Mouse (Mus musculus) ES-Bruce4 (cell line): ENCODE data around the gene Dnajb14. TPM values are rescaled to one million over a fixed set of nuclear protein-coding genes. Genes with fewer than 3 reads are reported as not detected.

Experiments
- H3K27ac ChIP-seq: 2 replicates; pipeline ENCODE4 v1.5.1; 2012; ENCODE audit warnings: low read length, inconsistent platforms; ENCODE audit not compliant: insufficient read depth
- H3K27me3 ChIP-seq: 2 replicates; pipeline ENCODE4 v1.6.1; 2012; ENCODE audit warnings: mild to moderate bottlenecking, low read length, inconsistent platforms; ENCODE audit not compliant: control insufficient read depth, poor library complexity, insufficient read depth, severe bottlenecking
- H3K36me3 ChIP-seq: 2 replicates; pipeline ENCODE4 v1.6.1; 2012; ENCODE audit warnings: inconsistent platforms, mild to moderate bottlenecking, low read length, moderate library complexity; ENCODE audit not compliant: control insufficient read depth, poor library complexity, insufficient read depth, severe bottlenecking
- H3K4me1 ChIP-seq: one replicate; pipeline ENCODE4 v1.8.1; 2011; ENCODE audit warnings: low read length; ENCODE audit not compliant: control insufficient read depth, insufficient read depth
- H3K4me3 ChIP-seq: 2 replicates; pipeline ENCODE4 v1.5.1; 2011; ENCODE audit warnings: low read depth, mild to moderate bottlenecking, low read length
- H3K9ac ChIP-seq: 2 replicates; pipeline ENCODE4 v1.6.1; 2012; ENCODE audit warnings: low read depth, mild to moderate bottlenecking, inconsistent platforms; ENCODE audit not compliant: poor library complexity, severe bottlenecking
- H3K9me3 ChIP-seq: replicated peaks from 2 replicates; pipeline ENCODE4 v1.6.1; 2012; ENCODE audit warnings: mild to moderate bottlenecking, low read length, inconsistent platforms; ENCODE audit not compliant: control insufficient read depth, poor library complexity, insufficient read depth, severe bottlenecking
- CTCF ChIP-seq: IDR thresholded peaks from one replicate; pipeline ENCODE4 v1.8.1; 2011; ENCODE audit warnings: low read depth, low read length
- EP300 ChIP-seq: IDR thresholded peaks from 2 replicates; pipeline ENCODE4 v1.6.1; 2011; ENCODE audit warnings: low read depth, low read length; ENCODE audit not compliant: insufficient read depth
- POLR2A ChIP-seq: IDR thresholded peaks from one replicate; pipeline ENCODE4 v1.8.1; 2011; ENCODE audit warnings: low read length; ENCODE audit not compliant: insufficient read depth
- polyA plus RNA-seq: library from polyadenylated mRNA; stranded (reverse); fragments of >200 nt; gene quantifications from 2 replicates; pipeline ENCODE4 v1.2.4, GENCODE M21; 2011; ENCODE audit warnings: low read depth; ENCODE audit not compliant: missing spikeins, insufficient read depth, insufficient read length

Gene Dnajb14
- polyA plus RNA-seq, 1 experiment, result 9.3 TPM

DNA sequence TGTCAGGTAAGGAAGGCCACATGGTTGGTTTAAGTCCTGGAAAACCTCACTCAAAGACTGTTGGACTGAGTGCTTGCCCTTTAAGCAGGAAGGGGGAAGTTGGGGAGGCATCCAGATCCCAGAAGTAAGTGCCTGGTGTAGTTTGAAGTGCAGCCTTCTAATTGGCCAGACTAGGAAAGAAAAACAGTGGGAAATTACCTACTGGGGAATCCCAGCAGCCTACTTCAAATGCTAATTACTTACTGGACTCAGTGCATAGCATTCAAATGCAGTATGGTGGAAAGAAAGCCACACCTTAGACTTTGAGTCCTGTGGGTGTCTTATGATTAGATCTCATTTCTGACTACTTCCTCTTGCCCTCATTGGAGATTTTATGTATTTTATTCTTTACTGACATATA lies 34.3 kb upstream of the Dnajb14 start:
- peak overlapping the region; percentile 40; the same call in 1 of the 2 replicates for H3K9ac ChIP-seq
- no peaks in the 10 kb centered on the region; the same call in 1 of the 2 replicates for H3K9me3 ChIP-seq
- H3K4me1 ChIP-seq, result peaks cover 3% of the 10 kb centered on the region
- H3K36me3 ChIP-seq, result no peaks in the 10 kb centered on the region
- TF ChIP-seq POLR2A (no peak), EP300 (peak; percentile 14; the same call in 1 of the 2 replicates), CTCF (no peak)
- H3K27ac ChIP-seq, result peak overlapping the region; percentile 99
- H3K27me3 ChIP-seq, result no peaks in the 10 kb centered on the region
- no peak overlapping the region for H3K4me3 ChIP-seq

DNA sequence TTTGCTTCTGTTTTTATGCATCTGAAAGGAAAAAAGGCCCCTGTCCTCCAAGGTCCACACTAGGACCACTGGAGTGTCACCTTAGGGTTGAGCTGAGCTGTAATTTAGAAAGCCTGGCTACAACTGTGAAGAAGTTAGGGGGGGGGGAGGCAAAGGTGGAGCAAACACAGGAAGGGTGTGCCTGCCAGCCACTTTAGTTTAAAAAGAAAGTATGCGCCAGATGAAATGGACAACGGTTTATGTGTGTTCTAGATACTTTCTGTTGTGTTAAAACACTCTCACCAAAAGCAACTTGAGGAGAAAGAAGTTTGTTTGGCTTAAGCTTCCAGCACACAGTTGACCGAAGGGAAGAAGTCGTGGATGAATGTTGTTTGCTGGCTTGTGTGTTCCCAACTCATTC lies 33.8 kb upstream of the Dnajb14 start:
- Histone ChIP-seq H3K36me3 (no peaks in the 10 kb centered on the region), H3K9me3 (no peaks in the 10 kb centered on the region; the same call in 1 of the 2 replicates), H3K27ac (peak overlapping the region; percentile 97), H3K4me3 (no peak overlapping the region), H3K4me1 (peaks cover 3% of the 10 kb centered on the region), H3K9ac (0 out of 2 replicates have a peak overlapping the region, but pooled peaks have one; percentile 18), H3K27me3 (no peaks in the 10 kb centered on the region)
- no peak for TF ChIP-seq CTCF
- peak; percentile 85 for TF ChIP-seq EP300

DNA sequence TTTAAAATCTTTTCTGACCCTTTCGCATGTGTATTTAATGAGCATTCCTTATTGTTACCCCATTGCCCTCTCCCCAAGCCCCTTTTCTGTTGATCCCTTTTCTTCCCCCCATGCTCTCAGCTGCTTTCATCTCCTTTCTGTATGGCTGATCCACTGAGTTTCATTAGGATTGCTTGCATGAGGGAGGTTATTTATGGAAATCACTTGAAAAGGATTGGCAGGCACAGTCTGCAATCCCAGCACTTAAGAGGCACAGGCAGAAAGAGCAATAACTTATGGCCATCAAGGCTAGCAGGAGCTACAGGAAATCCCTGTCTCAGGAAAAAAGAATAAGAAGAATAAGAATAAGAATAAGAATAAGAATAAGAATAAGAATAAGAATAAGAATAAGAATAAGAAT lies 30.9 kb upstream of the Dnajb14 start:
- Histone ChIP-seq H3K27me3 (no peaks in the 10 kb centered on the region), H3K9me3 (no peaks in the 10 kb centered on the region; the same call in 1 of the 2 replicates), H3K4me3 (no peak overlapping the region), H3K27ac (peak overlapping the region; percentile 96), H3K4me1 (peaks cover 2% of the 10 kb centered on the region), H3K9ac (no peak overlapping the region), H3K36me3 (no peaks in the 10 kb centered on the region)
- TF ChIP-seq EP300, result no peak
- TF ChIP-seq CTCF, result no peak
- no peak for TF ChIP-seq POLR2A

DNA sequence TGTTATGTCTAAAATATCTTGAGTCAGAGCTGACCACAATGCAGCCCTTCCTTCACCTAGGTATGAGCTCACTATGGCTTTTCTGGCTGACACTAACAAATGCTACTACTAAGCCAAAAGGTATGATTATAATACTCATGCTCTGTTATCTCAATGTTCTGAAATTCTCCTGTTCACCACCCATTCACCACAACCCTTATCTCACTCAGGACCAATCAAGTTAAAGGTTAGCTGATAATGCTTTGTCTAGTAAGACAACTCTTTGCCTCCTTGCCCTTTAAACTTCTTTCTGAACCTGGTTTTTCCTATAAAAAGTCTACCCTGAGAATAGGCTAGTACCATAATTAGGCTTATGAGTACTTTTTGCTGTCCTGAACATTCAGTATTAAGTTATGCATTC lies 29.3 kb upstream of the Dnajb14 start:
- Histone ChIP-seq H3K4me3 (no peak overlapping the region), H3K9ac (no peak overlapping the region), H3K27me3 (no peaks in the 10 kb centered on the region), H3K36me3 (no peaks in the 10 kb centered on the region), H3K4me1 (peaks cover 2% of the 10 kb centered on the region), H3K27ac (no peak overlapping the region), H3K9me3 (no peaks in the 10 kb centered on the region; the same call in none of the 2 replicates)
- TF ChIP-seq EP300 (no peak), CTCF (no peak), POLR2A (no peak)

DNA sequence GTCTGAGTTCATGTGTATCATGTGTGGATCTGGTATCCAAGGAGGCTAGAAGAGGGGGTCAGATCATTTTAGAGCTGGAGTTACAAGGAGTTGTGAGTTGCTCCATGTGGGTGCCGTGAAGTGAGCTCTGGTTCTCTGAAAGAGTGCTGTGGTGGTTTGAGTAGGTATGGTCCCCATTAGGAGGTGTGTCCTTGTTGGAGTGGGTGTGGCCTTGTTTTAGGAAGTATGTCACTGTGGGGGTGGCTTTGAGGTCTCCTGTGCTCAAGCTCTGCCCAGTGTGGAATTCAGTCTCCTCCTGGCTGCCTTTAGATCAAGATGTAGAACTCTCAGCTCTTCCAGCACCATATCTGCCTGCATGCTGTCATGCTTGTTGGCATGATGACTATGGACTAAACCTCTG lies 24.5 kb upstream of the Dnajb14 start:
- TF ChIP-seq EP300 (no peak), POLR2A (no peak), CTCF (no peak)
- H3K9ac ChIP-seq, result no peak overlapping the region

DNA sequence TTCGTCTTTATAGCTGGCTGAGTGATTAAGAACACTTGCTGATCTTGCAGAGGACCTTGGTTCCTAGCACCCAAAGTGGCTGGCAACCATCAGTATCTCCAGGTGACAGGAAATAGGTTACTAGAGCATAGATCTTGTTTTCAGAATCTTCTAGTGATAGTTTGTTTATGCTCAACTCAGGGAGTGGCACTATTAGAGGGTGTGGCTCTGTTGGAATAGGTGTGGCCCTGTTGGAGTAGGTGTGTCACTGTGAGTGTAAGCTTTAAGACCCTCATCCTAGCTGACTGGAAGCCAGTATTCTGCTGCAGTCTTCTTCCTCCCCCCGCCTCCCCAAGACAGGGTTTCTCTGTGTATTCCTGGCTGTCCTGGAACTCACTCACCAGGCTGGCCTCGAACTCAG lies 23.2 kb upstream of the Dnajb14 start:
- H3K9ac ChIP-seq, result no peak overlapping the region
- no peaks in the 10 kb centered on the region for H3K27me3 ChIP-seq
- no peak for TF ChIP-seq POLR2A
- TF ChIP-seq CTCF, result no peak
- TF ChIP-seq EP300, result no peak
- H3K27ac ChIP-seq, result no peak overlapping the region
- peaks cover 3% of the 10 kb centered on the region for H3K9me3 ChIP-seq
- H3K4me1 ChIP-seq, result peaks cover 3% of the 10 kb centered on the region
- H3K36me3 ChIP-seq, result no peaks in the 10 kb centered on the region
- H3K4me3 ChIP-seq, result no peak overlapping the region

More for the DNA sequence above, 24.5 kb upstream of the Dnajb14 start:
- H3K9me3 ChIP-seq, result peaks cover 3% of the 10 kb centered on the region
- no peak overlapping the region for H3K4me3 ChIP-seq
- H3K27me3 ChIP-seq, result no peaks in the 10 kb centered on the region
- H3K4me1 ChIP-seq, result peaks cover 3% of the 10 kb centered on the region
- H3K27ac ChIP-seq, result no peak overlapping the region
- no peaks in the 10 kb centered on the region for H3K36me3 ChIP-seq
